Mouse (Mus musculus) forebrain, embryonic 15.5 days (tissue): ENCODE results near the gene Sergef. TPM values are rescaled to one million over a fixed set of nuclear protein-coding genes. Genes with fewer than 3 reads are reported as not detected.

Experiments
- ATAC-seq: fragments of 200-750 bp; cut with Nextera tagmentation; replicated peaks from 2 replicates; pipeline ENCODE4 v1.8.0; 2017; ENCODE audit warnings: mild to moderate bottlenecking, moderate TSS enrichment, moderate library complexity
- H3K27ac ChIP-seq: fragments of 300-500 bp; sonication (generic); replicated peaks from 2 replicates; pipeline ENCODE4 v1.5.1; 2015; ENCODE audit warnings: mild to moderate bottlenecking, inconsistent platforms
- H3K27me3 ChIP-seq: fragments of 300-500 bp; sonication (generic); 2 replicates; pipeline ENCODE4 v1.6.1; 2015; ENCODE audit warnings: inconsistent platforms
- H3K36me3 ChIP-seq: fragments of 300-500 bp; sonication (generic); 2 replicates; pipeline ENCODE4 v1.6.1; 2015; ENCODE audit warnings: mild to moderate bottlenecking, inconsistent platforms
- H3K4me1 ChIP-seq: fragments of 300-500 bp; sonication (generic); 2 replicates; pipeline ENCODE4 v1.6.1; 2015; ENCODE audit warnings: inconsistent platforms
- H3K4me2 ChIP-seq: fragments of 300-500 bp; sonication (generic); replicated peaks from 2 replicates; pipeline ENCODE4 v1.6.1; 2015; ENCODE audit warnings: mild to moderate bottlenecking, inconsistent platforms
- H3K4me3 ChIP-seq: fragments of 300-500 bp; sonication (generic); 2 replicates; pipeline ENCODE4 v1.5.1; 2015; ENCODE audit warnings: mild to moderate bottlenecking, inconsistent platforms
- H3K9ac ChIP-seq: fragments of 300-500 bp; sonication (generic); replicated peaks from 2 replicates; pipeline ENCODE4 v1.6.1; 2015; ENCODE audit warnings: mild to moderate bottlenecking, inconsistent platforms
- H3K9me3 ChIP-seq: fragments of 300-500 bp; sonication (generic); 2 replicates; pipeline ENCODE4 v1.6.1; 2016; ENCODE audit warnings: inconsistent platforms
- WGBS: fragments of 180-500 bp; shearing (Covaris S2); methylation state at CpG from one replicate; pipeline ENCODE4 v1.1.7; 2015; ENCODE audit warnings: mixed read lengths; 5-methylcytosine and 5-hydroxymethylcytosine counted together
- polyA plus RNA-seq: library from polyadenylated mRNA; unstranded; fragments of >200 nt; fragmentation: Nextera tagmentation; extraction: Ambion mirVana; gene quantifications from 2 replicates; pipeline ENCODE4 v1.2.1, GENCODE M21; 2015

The Sergef gene
- polyA plus RNA-seq, 1 experiment from 2014 or later: 29.4 TPM

DNA sequence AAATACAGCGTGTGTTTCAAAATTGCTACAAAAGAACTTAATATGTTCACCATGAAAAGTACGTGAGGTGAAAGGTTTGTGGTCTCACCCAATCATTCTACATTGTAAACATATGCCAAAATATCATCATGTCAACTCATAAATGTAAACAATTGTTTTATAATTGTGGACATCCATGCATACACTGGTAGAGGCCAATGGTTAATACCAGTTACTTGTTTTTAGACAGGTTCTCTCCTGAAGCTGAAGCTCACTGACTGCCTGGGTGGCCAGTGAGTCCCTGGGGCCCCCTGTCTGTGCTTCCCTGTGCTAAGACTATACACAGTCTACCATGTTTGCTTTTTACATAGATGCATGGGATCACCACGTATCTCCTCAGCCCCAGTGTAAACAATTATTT is 91.5 kb downstream of the Sergef start:
- Histone ChIP-seq H3K4me2 (no peak overlapping the region), H3K27me3 (no peaks in the 10 kb centered on the region), H3K9me3 (no peaks in the 10 kb centered on the region), H3K27ac (no peak overlapping the region), H3K4me1 (peaks cover 27% of the 10 kb centered on the region), H3K9ac (no peak overlapping the region), H3K4me3 (no peak overlapping the region), H3K36me3 (no peaks in the 10 kb centered on the region)
- no peak for ATAC-seq
- 86% methylated on average over 3 of the region's 3 CpGs for WGBS

DNA sequence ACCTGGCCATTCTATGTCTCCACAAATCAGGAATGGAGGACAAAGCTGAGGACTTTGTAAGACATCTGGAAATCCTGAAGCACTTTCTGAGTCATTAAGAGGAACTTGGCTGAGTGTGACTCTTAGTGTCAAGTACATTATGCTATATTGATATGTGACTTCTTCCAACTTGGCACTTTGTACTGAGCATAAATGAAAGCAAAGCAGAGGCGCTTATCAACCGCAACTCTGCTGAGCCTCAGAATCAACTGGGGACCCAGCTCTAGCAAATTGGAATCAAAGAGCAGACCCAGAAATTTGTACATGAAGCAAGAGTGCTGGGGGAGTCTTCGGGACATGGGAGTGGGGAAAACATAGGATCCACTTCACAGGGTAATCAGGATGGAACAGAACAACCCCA is 92.0 kb downstream of the Sergef start:
- 91% methylated on average over 3 of the region's 3 CpGs for WGBS
- H3K36me3 ChIP-seq: peaks cover 2% of the 10 kb centered on the region; the same call in 1 of the 2 replicates
- ATAC-seq: no peak

DNA sequence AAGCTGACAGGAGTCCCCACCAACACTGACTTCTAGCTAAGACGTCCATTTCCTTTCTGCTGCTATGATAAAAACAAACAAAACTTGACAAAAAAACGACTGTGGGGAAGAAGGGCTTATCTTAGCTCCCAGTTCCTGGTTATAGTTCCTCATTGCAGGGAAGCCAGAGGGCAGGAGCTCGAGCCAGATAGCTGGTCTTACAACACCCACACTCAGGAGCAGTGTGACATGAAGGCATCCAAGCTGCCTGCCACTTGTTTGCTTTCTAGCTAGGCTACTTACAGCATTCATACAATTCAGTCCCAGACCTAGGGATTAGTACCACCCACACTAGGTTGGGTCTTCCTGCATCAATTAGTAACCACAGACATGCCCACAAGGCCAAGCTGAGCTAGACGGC is 93.1 kb downstream of the Sergef start:
- no peak overlapping the region for H3K4me2 ChIP-seq

More for the DNA sequence above, 92.0 kb downstream of the Sergef start:
- Histone ChIP-seq H3K4me3 (no peak overlapping the region), H3K9ac (no peak overlapping the region), H3K4me2 (no peak overlapping the region), H3K27ac (no peak overlapping the region), H3K9me3 (no peaks in the 10 kb centered on the region), H3K4me1 (peaks cover 27% of the 10 kb centered on the region), H3K27me3 (no peaks in the 10 kb centered on the region)

GRCm38 (mm10) chr7:46544195-46544641 is 95.4 kb downstream of the Sergef start:
- no peaks in the 10 kb centered on the region for H3K9me3 ChIP-seq
- no peak overlapping the region for H3K4me2 ChIP-seq
- no peaks in the 10 kb centered on the region for H3K27me3 ChIP-seq
- H3K4me1 ChIP-seq: peaks cover 9% of the 10 kb centered on the region
- peak; percentile 87 for ATAC-seq
- H3K9ac ChIP-seq: no peak overlapping the region
- H3K4me3 ChIP-seq: no peak overlapping the region
- peak overlapping the region; percentile 47 for H3K27ac ChIP-seq
- WGBS: 59% methylated on average over 12 of the region's 12 CpGs
- H3K36me3 ChIP-seq: peaks cover 5% of the 10 kb centered on the region; the same call in 1 of the 2 replicates

More for the DNA sequence above, 93.1 kb downstream of the Sergef start:
- Histone ChIP-seq H3K36me3 (peaks cover 5% of the 10 kb centered on the region; the same call in 1 of the 2 replicates), H3K9ac (no peak overlapping the region), H3K4me1 (peaks cover 18% of the 10 kb centered on the region), H3K27me3 (no peaks in the 10 kb centered on the region), H3K27ac (no peak overlapping the region), H3K4me3 (no peak overlapping the region), H3K9me3 (no peaks in the 10 kb centered on the region)
- WGBS: 66% methylated on average over 4 of the region's 4 CpGs
- no peak for ATAC-seq

DNA sequence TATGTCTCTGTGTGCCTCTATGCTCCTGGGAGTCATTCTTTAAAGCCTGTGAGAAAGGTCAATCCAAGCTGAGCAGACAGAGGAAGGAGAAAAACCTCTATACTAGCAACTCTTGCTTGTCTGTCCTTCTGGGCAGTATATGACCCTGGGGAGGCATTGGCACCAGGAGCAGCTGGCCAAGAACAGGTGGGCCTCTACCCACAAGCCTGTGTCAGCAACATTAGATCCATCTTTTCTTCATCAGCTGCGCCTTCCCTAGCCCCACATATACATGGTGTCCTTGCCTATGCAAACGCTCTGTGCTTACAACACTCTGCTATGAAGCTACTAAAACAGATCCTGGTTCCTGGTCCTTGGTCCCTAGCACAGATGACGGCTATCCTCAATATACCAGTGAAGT is 97.5 kb downstream of the Sergef start:
- H3K4me1 ChIP-seq: peaks cover 9% of the 10 kb centered on the region
- H3K27ac ChIP-seq: no peak overlapping the region
- no peaks in the 10 kb centered on the region for H3K27me3 ChIP-seq
- peaks cover 5% of the 10 kb centered on the region; the same call in 1 of the 2 replicates for H3K36me3 ChIP-seq
- no peak overlapping the region for H3K4me3 ChIP-seq
- WGBS: 92% methylated on average over 3 of the region's 3 CpGs
- ATAC-seq: no peak
- H3K4me2 ChIP-seq: no peak overlapping the region
- H3K9me3 ChIP-seq: no peaks in the 10 kb centered on the region
- H3K9ac ChIP-seq: no peak overlapping the region

DNA sequence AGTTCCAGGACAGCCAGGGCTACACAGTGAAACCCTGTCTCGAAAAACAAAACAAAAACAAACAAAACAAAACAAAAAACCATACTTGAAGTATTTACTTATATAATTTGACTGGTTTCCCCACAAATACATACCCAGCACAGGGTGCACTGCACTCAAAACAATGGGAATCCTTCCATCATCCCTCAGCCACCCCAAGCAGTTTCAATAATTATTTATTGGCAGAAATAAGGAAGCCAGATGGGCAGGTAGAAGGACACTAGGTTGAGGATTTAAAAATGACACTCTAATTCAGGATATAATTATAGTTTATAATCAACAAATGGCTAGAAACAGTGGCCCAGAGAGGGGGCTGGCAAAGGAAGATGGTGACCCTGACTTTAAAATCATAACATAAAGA is 99.0 kb downstream of the Sergef start:
- Histone ChIP-seq H3K9me3 (no peaks in the 10 kb centered on the region), H3K27ac (no peak overlapping the region), H3K4me3 (no peak overlapping the region), H3K4me1 (peaks cover 16% of the 10 kb centered on the region), H3K27me3 (no peaks in the 10 kb centered on the region), H3K4me2 (no peak overlapping the region), H3K9ac (no peak overlapping the region), H3K36me3 (peaks cover 5% of the 10 kb centered on the region; the same call in 1 of the 2 replicates)
- no peak for ATAC-seq
- 74% methylated on average over 1 of the region's 1 CpGs for WGBS

DNA sequence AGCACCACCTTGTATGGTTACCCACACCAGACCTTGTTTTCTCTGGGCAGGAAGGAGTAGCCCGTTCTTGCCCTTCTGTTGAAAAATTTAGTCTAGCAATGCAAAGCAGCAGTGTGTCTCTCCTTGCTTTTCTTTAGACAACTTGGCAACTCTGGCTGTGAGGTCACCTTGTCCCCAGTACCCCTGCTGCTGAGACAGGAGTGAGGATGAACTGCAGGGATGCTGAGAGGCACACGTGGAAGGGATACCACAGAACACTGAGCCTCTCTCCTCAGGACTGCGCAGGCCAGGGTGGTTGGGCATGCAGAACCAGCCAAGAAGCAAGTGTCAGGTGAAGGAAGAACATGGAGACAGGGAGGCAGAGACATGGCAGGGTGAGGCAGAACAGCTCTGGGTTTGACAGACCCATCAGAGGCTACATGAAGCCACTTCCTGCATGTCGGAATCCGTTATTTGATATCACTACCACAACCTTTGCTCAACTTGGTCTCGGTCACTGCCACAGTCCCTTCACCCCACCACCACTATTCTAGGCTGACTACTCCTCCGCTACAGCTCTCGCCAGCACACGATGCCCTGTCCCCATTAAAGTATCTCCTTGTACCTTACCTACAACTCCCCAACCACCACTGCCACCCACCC is 103.0 kb downstream of the Sergef start:
- H3K4me3 ChIP-seq: no peak overlapping the region
- WGBS: 88% methylated on average over 9 of the region's 9 CpGs
- no peak for ATAC-seq

GRCm38 (mm10) chr7:46535429-46535799 is 104.2 kb downstream of the Sergef start:
- H3K36me3 ChIP-seq: no peaks in the 10 kb centered on the region
- ATAC-seq: peak; percentile 92

More for the DNA sequence above, 103.0 kb downstream of the Sergef start:
- H3K4me2 ChIP-seq: no peak overlapping the region
- H3K36me3 ChIP-seq: no peaks in the 10 kb centered on the region
- H3K27ac ChIP-seq: no peak overlapping the region
- no peak overlapping the region for H3K9ac ChIP-seq
- H3K9me3 ChIP-seq: no peaks in the 10 kb centered on the region
- peaks cover 15% of the 10 kb centered on the region for H3K4me1 ChIP-seq
- H3K27me3 ChIP-seq: no peaks in the 10 kb centered on the region

GRCm38 (mm10) chr7:46534767-46535428 is 104.7 kb downstream of the Sergef start:
- Histone ChIP-seq H3K4me2 (no peak overlapping the region), H3K27ac (peak overlapping the region; percentile 49; the same call in 1 of the 2 replicates), H3K36me3 (no peaks in the 10 kb centered on the region), H3K27me3 (no peaks in the 10 kb centered on the region), H3K9ac (no peak overlapping the region), H3K4me1 (peaks cover 15% of the 10 kb centered on the region), H3K4me3 (no peak overlapping the region), H3K9me3 (no peaks in the 10 kb centered on the region)
- WGBS: 83% methylated on average over 11 of the region's 11 CpGs
- ATAC-seq: peak; percentile 48

More at GRCm38 (mm10) chr7:46535429-46535799, 104.2 kb downstream of the Sergef start:
- H3K9me3 ChIP-seq: no peaks in the 10 kb centered on the region
- H3K27me3 ChIP-seq: no peaks in the 10 kb centered on the region
- H3K9ac ChIP-seq: no peak overlapping the region; the same call in 1 of the 2 replicates
- no peak overlapping the region for H3K4me3 ChIP-seq
- peak overlapping the region; percentile 10; the same call in 1 of the 2 replicates for H3K4me2 ChIP-seq
- WGBS: 1% methylated on average over 10 of the region's 10 CpGs
- peaks cover 15% of the 10 kb centered on the region for H3K4me1 ChIP-seq
- H3K27ac ChIP-seq: peak overlapping the region; percentile 49

- peaks cover 15% of the 10 kb centered on the region for H3K4me1 ChIP-seq
- H3K36me3 ChIP-seq: no peaks in the 10 kb centered on the region
- no peak overlapping the region for H3K4me3 ChIP-seq
- H3K9me3 ChIP-seq: no peaks in the 10 kb centered on the region
- no peaks in the 10 kb centered on the region for H3K27me3 ChIP-seq
- H3K27ac ChIP-seq: no peak overlapping the region
- no peak overlapping the region for H3K9ac ChIP-seq
- 76% methylated on average over 11 of the region's 11 CpGs for WGBS
- ATAC-seq: no peak
- H3K4me2 ChIP-seq: no peak overlapping the region
These were observed 106.1 kb downstream of the Sergef start for GRCm38 (mm10) chr7:46533518-46533917.

DNA sequence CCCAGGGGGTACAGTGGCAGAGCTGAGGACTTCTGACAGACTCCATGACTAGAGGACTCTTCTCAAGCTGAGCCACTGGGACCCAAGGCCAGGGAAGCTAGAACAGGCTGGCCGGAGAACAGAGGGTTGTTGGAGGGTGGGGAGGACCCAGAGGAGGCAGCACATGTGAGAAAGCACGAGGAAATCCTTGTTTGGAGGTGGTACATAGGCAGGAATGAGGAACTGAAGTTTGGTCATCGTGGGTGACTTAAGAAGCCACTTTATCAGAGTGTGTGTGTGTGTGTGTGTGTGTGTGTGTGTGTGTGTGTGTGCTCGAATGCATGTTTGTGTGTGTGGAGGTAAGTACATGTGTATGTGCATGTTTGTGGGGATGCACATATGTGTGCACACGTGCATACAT is 108.3 kb downstream of the Sergef start:
- WGBS: 89% methylated on average over 5 of the region's 5 CpGs
- no peaks in the 10 kb centered on the region for H3K27me3 ChIP-seq
- no peak overlapping the region for H3K4me3 ChIP-seq
- no peak overlapping the region for H3K4me2 ChIP-seq
- H3K27ac ChIP-seq: no peak overlapping the region
- no peaks in the 10 kb centered on the region for H3K9me3 ChIP-seq
- ATAC-seq: no peak
- H3K9ac ChIP-seq: no peak overlapping the region
- H3K36me3 ChIP-seq: no peaks in the 10 kb centered on the region
- H3K4me1 ChIP-seq: peaks cover 15% of the 10 kb centered on the region

DNA sequence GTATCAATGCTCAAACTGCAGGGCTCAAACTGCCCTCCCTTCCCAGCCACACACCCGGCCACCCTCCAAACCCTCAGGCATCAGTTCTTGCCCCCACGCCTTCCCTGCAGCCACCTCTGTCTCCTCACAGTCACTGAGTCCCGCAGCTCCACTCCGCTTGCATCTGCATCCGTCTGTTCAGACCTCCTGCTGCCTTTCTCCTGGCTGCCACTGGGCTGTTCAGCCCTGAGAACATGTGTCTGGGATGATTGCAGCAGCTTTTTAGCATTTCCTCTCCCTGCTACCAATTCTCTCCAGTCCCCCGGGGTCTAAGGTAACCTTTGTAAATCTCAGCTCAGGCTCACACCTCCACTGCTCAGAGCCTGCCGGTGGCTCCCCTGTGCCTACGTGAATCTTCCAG is 109.7 kb downstream of the Sergef start:
- Histone ChIP-seq H3K27ac (peak overlapping the region; percentile 41; the same call in 1 of the 2 replicates), H3K27me3 (no peaks in the 10 kb centered on the region), H3K4me2 (no peak overlapping the region), H3K9ac (no peak overlapping the region), H3K9me3 (no peaks in the 10 kb centered on the region), H3K4me3 (no peak overlapping the region), H3K36me3 (no peaks in the 10 kb centered on the region), H3K4me1 (peaks cover 2% of the 10 kb centered on the region; the same call in 1 of the 2 replicates)
- ATAC-seq: 0 out of 2 replicates have a peak, but pooled peaks have one; percentile 14
- WGBS: 51% methylated on average over 8 of the region's 8 CpGs
